Comparison of ENCODE assay signal across 11 mouse cellular contexts in genomic region chr16:36561386-36562338, GRCm38 (mm10). TPM values are rescaled to one million over a fixed set of nuclear protein-coding genes. Genes with fewer than 3 reads are reported as not detected.
DNase-seq lines count a peak whose midpoint lies in the region; ATAC-seq lines count a peak whose summit lies in the region.
"Had no signal": no experiment of that assay in that cellular context is flagged by ENCODE, and none has a peak within 500 bp of the region (broad histone marks: within the 10 kb centered on the region; RNA-seq: fewer than 3 reads in every experiment).

Gene Casr, minus strand, starts transcription at chr16:36562141.

- H3K9me3 ChIP-seq in heart, embryonic 13.5 days, result no peaks in the 10 kb centered on the region
- H3K9me3 ChIP-seq in intestine, embryonic 15.5 days, result no peaks in the 10 kb centered on the region
- H3K9me3 ChIP-seq: liver, embryonic 15.5 days had no signal

- peak within 1 kb of the TSS; percentile 67 for H3K9ac ChIP-seq in heart, embryonic 13.5 days
- H3K9ac ChIP-seq in intestine, embryonic 15.5 days, result no peak within 1 kb of the TSS
- H3K9ac ChIP-seq: liver, embryonic 15.5 days had no signal

- WGBS in heart, embryonic 13.5 days, result 2% methylated on average over 36 of the region's 36 CpGs
- WGBS in intestine, embryonic 15.5 days, result 2% methylated on average over 36 of the region's 36 CpGs

- peaks cover 40% of the 10 kb centered on the region for H3K27me3 ChIP-seq in heart, embryonic 13.5 days (replicated peaks)
- peaks cover 9% of the 10 kb centered on the region for H3K27me3 ChIP-seq in intestine, embryonic 15.5 days (replicated peaks)
- H3K27me3 ChIP-seq: CH12.LX had no signal

- H3K36me3 ChIP-seq in heart, embryonic 13.5 days, result no peaks in the 10 kb centered on the region
- no peaks in the 10 kb centered on the region for H3K36me3 ChIP-seq in intestine, embryonic 15.5 days
- H3K36me3 ChIP-seq: liver, embryonic 15.5 days had no signal

- DNase-seq in heart, adult 9 months (ENCODE audit: low spot score in 2 of 2), result no peak
- peak; percentile 29 for DNase-seq in embryo, embryonic 11 days
- peak; percentile 48 for DNase-seq in neural tube, embryonic 10.5 days (ENCODE audit: extremely low spot score, low spot score)
- no peak for DNase-seq in testis, postnatal 14 days (ENCODE audit: low spot score)
- no peak for DNase-seq in frontal cortex, adult 2 months (ENCODE audit: extremely low spot score in 1 of 2, low spot score in 1 of 2)
- no peak for DNase-seq in ovary, postnatal 10 days (ENCODE audit: low spot score)
- DNase-seq: cerebellum, postnatal 36 days had no signal

- H3K4me1 ChIP-seq in heart, embryonic 13.5 days, result peaks cover 13% of the 10 kb centered on the region
- H3K4me1 ChIP-seq in intestine, embryonic 15.5 days (replicated peaks), result 0 out of 2 replicates have a peak, but pooled peaks cover 5% of the 10 kb centered on the region
- H3K4me1 ChIP-seq: liver, embryonic 15.5 days had no signal

- no peak for ATAC-seq in heart, embryonic 13.5 days (ENCODE audit: extremely low read depth, insufficient number of reproducible peaks, low FRiP score, low TSS enrichment)
- 0 out of 2 replicates have a peak, but pooled peaks have one; percentile 53 for ATAC-seq in intestine, embryonic 15.5 days

- H3K4me3 ChIP-seq in heart, embryonic 13.5 days, result peak within 1 kb of the TSS; percentile 52
- H3K4me3 ChIP-seq in intestine, embryonic 15.5 days (replicated peaks), result peak within 1 kb of the TSS; percentile 24
- H3K4me3 ChIP-seq: liver, embryonic 15.5 days had no signal

- H3K27ac ChIP-seq in heart, embryonic 13.5 days (replicated peaks), result no peak within 1 kb of the TSS
- no peak within 1 kb of the TSS for H3K27ac ChIP-seq in intestine, embryonic 15.5 days
- H3K27ac ChIP-seq: liver, embryonic 15.5 days had no signal

- H3K4me2 ChIP-seq in heart, embryonic 13.5 days, result peak within 1 kb of the TSS; percentile 83
- peak within 1 kb of the TSS; percentile 67 for H3K4me2 ChIP-seq in intestine, embryonic 15.5 days (replicated peaks)
- H3K4me2 ChIP-seq: liver, embryonic 15.5 days had no signal

RNA-seq across cellular contexts. Expression of gene Casr, which starts in this region (rescaled TPM):
- 0.05 and 0.07 TPM in 2 replicates for polyA plus RNA-seq in heart, embryonic 13.5 days (2015; fragmentation: Nextera tagmentation; extraction: Ambion mirVana)
- 0.06 and 0.10 TPM in 2 replicates for polyA plus RNA-seq in intestine, embryonic 15.5 days (2015; fragmentation: Nextera tagmentation; extraction: Ambion mirVana)
- 0.14 and 0.21 TPM in 2 replicates for polyA plus RNA-seq in frontal cortex, adult 2 months (2012; rRNA removed)
- polyA plus RNA-seq: liver, embryonic 15.5 days had no signal

Comparison
In these comparisons a context has a peak if more than half of its experiments do, and no peak if none do; other contexts are left out.
1. Peak in ATAC-seq, H3K4me3 ChIP-seq and H3K4me2 ChIP-seq in intestine, embryonic 15.5 days; RNA of the gene not detected or under 1 TPM.
2. DNase-seq: peak in embryo, embryonic 11 days (single experiment) and neural tube, embryonic 10.5 days (single experiment); none in heart, adult 9 months (0 of 2), testis, postnatal 14 days (single experiment), frontal cortex, adult 2 months (0 of 2) and ovary, postnatal 10 days (single experiment).